Mouse (Mus musculus) cerebellum, adult (tissue): Measurements from ENCODE around the gene Strn.

ENCODE experiments used
- ATAC-seq: cut with Nextera tagmentation; 2 replicates; pipeline ENCODE4 v1.9.2; 2017; ENCODE audit warnings: mild to moderate bottlenecking, moderate library complexity, mixed read lengths; ENCODE audit not compliant: insufficient number of reproducible peaks, low FRiP score, low TSS enrichment

Strn gene

DNA sequence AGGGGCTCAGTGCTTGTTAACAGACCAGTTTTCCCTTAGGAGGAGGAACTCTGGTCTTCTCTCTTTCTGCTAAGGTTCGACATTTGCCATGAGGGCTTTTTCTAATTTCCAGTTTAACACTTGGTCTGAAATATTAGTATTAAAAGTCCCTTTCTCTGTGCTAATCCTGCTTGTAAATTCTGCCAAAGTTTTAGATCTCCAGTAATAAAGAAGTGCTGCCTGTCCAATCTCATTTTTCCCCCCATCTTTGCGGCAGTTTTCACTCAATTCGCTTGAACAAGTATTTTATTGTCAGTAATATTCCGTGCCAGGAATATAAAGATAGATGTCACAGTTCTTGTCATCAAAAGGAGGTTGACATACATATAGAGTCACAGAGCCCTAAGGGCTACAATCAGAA is at the start of gene Strn:
Gene Strn, minus strand, starts transcription at position 101 of the 400 bp plus-strand sequence.
- ATAC-seq, result no peak

DNA sequence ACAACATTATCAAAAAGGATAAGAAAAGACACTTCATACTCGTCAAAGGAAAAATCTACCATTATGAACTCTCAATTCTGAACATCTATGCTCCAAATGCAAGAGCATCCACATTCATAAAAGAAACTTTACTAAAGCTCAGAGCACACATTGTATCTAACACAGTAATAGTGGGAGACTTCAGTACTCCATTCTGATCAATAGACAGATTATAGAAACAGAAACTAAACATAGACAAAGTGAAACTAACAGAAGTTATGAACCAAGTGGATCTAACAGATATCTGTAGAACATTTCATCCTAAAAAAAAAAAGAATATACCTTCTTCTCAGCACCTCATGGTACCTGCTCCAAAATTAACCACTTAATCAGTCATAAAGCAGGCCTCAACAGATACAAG is 41.8 kb upstream of the Strn start:
- no peak for ATAC-seq

- ATAC-seq, result no peak
Measured at GRCm38 (mm10) chr17:78772317-78772716, 35.3 kb upstream of the Strn start.

DNA sequence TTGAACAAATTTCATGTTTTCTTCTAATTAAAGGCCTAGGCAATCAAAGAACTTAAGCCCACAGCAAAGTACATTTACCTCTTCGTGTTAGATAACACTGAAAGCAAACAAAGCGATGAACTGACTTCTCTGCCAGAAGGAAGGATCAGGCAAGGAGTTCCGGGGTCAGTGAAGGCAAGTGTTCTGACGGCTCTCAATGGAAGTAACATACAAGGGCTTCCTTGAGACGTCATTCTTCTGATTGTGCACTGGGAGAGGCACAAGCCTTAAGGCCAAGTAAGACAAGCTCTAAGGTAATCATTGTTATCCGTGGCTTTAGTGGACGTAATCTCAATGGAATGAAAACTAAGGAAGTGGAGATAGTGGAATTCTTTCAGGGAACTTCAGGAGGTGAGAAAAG is 33.9 kb upstream of the Strn start:
- no peak for ATAC-seq

GRCm38 (mm10) chr17:78769341-78769740 is 32.3 kb upstream of the Strn start:
- ATAC-seq, result no peak

DNA sequence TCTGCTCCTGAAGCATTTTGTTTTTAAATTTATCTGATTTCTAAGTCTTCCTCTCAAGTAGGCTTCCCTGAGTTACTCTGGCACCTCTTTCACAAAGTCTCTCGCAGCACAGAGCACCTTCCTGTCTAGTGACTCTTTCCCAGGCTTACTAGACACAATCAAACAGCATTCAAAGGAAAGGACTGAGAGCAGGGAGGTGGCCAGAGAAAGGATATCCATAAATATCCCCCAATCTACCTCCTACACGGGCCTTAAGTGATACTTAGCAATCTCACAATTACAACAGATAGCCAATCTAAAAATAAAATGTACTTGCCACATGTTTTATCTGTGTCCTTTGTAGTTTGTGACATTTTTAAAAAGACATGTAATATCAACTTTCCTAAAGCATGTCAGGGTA is 31.9 kb upstream of the Strn start:
- no peak for ATAC-seq

DNA sequence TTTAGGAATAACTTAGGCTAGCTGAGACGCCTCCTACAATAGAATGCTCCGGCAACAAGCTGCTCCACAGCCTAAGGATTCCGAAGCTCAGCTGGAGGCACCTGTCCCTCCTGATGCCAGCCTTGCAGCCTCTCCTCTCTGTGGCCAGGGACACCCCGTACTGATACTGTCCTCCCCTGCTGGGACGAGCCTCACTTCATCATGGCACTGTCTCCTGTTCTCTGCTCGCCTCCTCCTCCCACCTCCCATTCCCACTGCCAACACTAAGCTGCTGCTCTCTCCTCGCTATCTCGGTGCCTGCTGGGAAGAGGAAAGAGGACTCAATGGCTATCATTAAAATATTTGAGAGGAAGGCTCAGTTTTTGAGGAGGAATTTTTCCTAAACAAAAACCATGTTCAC is 30.6 kb upstream of the Strn start:
- no peak for ATAC-seq

GRCm38 (mm10) chr17:78766084-78766483 is 29.1 kb upstream of the Strn start:
- ATAC-seq, result no peak

DNA sequence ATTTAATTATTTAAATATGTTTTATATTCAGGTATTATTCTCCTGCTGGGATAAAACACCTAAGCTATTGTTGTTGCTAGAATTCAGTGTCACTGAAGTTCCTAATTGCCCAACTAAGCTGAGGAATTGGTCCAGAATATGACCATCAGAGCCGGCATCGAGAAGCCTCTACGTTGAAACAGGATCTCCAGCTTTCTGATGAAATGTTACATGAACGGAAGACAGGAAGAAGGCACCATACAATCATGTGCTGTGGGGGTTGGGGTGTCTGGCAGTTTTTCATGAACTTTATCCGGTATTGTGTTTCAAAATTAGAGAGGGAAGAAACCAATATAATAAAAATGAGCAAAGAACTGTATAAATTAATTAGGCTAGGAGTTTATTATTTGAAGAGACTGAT is 26.3 kb upstream of the Strn start:
- no peak for ATAC-seq

DNA sequence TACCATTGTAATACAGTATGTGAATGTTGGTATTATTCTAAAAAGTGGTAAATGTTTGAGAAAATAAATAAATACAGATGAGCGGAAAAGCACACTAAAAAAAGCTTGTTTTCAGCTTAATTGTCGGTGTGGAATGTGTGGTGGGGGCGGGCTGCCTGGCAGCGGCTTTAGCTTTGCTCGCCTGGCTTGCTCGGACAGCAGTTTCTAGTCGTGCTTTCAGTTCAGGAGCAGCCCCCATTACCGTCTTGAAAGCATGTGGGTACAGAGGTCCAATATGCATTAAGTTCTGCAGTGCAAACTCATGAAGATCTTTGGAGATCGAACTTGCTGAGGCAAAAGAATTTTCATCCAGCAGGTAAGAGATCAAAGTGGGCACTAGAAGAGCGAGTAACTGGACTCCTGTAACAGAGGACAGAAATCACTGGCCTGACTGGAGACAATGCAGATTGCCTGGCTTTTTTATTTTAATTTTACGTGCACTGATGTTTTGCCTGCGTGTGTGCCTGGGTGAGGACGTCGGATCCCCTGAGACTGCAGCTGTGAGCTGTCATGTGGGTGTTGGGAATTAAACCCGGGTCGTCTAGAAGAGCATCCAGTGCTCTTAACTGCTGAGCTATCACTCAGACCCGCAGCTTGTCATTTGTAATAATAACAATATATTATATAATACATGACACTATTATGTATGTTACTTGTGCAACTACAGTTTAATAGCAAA is 16.1 kb upstream of the Strn start:
- no peak for ATAC-seq

GRCm38 (mm10) chr17:78752064-78752463 is 15.1 kb upstream of the Strn start:
- no peak for ATAC-seq

DNA sequence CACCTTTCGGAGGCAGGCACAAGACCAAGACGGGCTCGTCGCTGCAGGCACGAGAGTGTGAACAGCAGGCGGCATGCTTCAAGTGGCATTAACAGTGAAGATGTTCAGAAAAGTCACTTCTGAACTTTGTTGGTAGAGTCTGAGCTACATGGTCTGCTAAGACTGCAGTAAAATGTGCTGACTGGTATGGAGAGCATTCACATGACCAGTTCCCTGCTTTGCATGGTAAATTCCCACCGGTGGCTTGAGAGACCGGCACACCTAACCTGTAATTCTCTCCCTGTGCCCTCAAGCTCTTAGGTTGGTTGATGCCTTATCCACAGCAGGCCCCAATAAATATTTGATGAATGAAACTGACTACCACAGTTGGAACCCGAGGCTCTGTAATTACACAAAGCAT is 11.4 kb upstream of the Strn start:
- no peak for ATAC-seq

GRCm38 (mm10) chr17:78738416-78738815 is 1.4 kb upstream of the Strn start:
- no peak for ATAC-seq

DNA sequence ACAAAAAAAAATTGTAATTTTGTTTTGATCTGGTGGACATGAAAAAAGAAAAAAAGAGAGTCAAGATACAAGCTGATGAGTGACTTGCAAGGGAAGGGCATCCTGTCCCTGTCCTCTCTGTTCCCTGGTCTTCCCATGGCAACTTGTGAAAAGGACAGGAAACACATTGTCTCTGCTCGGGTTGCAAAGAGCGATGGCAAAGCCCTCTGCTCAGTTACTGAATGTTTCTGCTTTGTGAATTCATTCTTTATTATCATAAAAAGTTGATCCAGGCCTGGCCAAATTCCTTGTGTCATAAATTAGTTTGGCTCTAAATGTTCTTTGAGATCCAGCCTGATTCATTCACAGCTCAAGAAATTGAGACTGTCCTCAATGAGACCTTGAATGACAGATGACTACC is 775 bp upstream of the Strn start:
- ATAC-seq, result no peak

DNA sequence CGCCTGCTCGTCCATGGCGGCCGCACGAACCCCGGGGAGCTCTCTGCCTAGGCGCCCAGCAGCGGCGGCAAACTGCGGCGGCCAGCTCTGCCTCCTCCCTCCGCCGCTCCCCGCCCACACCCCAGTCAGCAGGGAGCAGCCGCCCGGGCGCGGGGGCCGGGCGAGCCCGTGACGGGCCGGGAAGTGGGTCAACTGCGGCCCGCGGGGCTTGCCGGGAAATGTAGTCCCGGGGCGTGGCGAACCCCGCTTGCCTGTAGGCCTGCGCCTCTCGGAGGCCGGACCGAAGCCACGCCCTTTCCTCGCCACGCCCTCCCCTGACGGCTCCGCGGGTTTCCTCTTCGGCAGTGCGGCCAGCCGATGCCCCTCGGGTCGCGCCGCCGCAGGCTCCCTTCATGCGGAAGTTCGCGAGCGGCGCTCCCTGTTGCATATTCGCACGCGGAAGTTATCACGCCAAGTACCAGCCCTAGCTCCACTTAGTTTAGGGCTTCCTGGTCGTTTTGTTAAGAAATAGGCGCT is 465 bp downstream of the Strn start:
- ATAC-seq, result peak; percentile 96

GRCm38 (mm10) chr17:78735731-78736472 is 1.1 kb downstream of the Strn start:
- peak; percentile 24; the same call in 1 of the 2 replicates for ATAC-seq

DNA sequence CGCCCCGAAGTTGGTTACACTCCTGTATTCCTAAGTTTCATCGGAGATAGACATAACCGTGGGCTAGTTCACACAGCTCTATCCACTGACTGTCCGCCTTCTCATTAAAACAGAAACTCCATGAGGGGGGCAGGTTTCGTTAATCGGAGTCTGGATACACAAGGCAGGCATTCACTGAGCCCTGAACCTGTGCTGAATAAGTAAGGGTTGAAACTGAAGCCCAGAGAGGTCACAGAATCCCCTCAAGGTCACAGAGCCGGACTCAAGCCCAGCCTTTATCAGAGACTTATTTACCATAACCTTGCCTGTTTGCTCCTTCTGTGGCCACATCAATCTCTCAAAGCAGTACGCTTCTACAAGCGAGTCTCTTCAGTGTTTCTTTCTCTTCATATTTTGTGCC is 2.2 kb downstream of the Strn start:
- no peak for ATAC-seq

DNA sequence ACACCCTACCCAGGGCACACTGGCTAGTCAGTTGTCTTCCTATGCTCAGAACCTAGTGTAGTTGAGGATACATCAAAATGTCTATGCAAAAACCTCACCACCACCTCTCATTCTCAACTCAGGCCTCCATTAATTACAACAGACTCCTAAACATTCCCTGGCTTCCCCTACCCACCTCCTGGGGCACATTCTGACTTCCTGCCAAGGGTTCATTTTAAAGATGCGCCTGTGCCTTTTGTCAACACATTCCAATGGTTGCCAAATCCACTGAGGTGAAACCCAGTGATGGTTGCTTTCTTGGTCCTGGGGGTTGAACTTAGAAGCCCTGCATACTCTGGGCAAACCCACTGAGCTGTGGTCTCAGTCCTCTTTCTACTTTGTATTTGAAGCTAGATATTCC is 4.9 kb downstream of the Strn start:
- ATAC-seq, result no peak

- 0 out of 2 replicates have a peak, but pooled peaks have one; percentile 31 for ATAC-seq
Measured at GRCm38 (mm10) chr17:78726746-78727449, 10.1 kb downstream of the Strn start.

DNA sequence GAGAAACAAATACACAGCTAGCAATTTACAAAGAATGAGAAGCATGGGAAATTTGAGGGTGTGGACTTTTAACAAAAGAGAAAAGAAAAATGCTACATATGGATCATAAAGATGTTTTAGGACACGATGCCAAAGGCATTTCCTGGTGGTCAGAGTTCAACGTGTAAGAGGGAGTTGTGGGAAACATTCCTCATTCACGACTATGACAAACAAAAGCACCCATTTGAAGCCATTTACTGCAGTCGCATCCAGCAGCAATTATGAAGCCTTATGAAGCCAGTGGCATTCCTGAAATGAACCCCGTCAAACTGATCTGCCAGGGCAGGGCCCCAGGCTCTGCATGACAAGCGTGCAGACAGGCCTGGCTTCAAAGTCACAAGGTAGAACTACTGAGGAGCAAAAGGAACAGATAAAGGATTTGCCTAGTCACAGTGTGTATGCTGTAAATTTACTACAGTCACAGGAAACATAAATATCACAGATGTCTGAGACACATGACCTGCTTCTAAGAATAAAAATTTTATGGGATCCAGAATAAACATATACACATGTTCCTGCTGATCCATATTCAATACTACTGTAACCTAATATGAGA is 12.4 kb downstream of the Strn start:
- ATAC-seq, result no peak

DNA sequence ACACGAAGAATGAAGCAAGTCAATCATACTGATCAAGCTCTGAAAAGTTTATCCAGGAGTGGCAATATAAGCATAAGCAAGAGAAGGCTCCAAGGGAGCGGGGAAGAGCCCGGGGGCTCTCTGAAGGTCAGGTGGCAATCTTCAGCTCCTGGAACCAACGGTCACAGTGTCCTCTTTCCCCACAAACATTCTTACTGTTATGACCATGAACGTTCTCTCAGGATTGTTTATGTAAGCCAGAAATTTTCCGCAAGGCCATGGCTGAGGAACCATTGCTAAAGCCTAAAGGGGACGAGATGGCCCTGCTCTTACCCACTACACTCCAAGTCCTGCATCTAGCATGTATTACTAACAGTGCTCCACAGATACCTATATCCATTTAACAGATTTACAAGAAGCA is 15.3 kb downstream of the Strn start:
- ATAC-seq, result no peak
